Mouse (Mus musculus) CH12.LX (cell line): ENCODE data around the gene Gm9821. TPM values are rescaled to one million over a fixed set of nuclear protein-coding genes. Genes with fewer than 3 reads are reported as not detected.

ENCODE experiments used
- DNase-seq: peaks from one replicate; pipeline ENCODE4 v3.0.0-alpha.2; 2013; ENCODE audit errors: extremely low read depth
- H3K27ac ChIP-seq: 2 replicates; pipeline ENCODE4 v1.5.1; 2012; ENCODE audit warnings: low read depth, mild to moderate bottlenecking, control low read depth, moderate library complexity; ENCODE audit not compliant: insufficient read depth
- H3K27me3 ChIP-seq: replicated peaks from 2 replicates; pipeline ENCODE3; 2012; ENCODE audit warnings: inconsistent platforms
- H3K36me3 ChIP-seq, 2 experiments: replicated peaks in 1 of 2; 2 replicates each; pipeline versions ENCODE3 to v1.6.1; 2012; ENCODE audit warnings: inconsistent platforms in 1 of 2, low read length in 1 of 2, mild to moderate bottlenecking in 1 of 2, mixed read lengths in 1 of 2, moderate library complexity in 1 of 2; ENCODE audit not compliant: control insufficient read depth in 1 of 2, insufficient read depth in 1 of 2
- H3K4me1 ChIP-seq, 2 experiments: 2 replicates each; pipeline ENCODE4 v1.6.1; 2012; ENCODE audit warnings: inconsistent platforms in 1 of 2, moderate library complexity in 1 of 2; ENCODE audit not compliant: insufficient read depth in 2 of 2, control insufficient read depth in 1 of 2
- H3K4me2 ChIP-seq: 2 replicates; pipeline ENCODE4 v1.6.1; 2012; ENCODE audit warnings: low read depth, mild to moderate bottlenecking, control low read depth; ENCODE audit not compliant: poor library complexity, insufficient read depth, severe bottlenecking
- H3K4me3 ChIP-seq, 3 experiments: fragments of 150-350 bp in 1 of 3; sonication (generic) in 1 of 3; replicated peaks in 1 of 3; 2 replicates each; pipeline versions ENCODE3 to v1.5.1; 2011 to 2012; ENCODE audit warnings: low read depth in 2 of 3, low read length in 2 of 3, mild to moderate bottlenecking in 2 of 3, moderate library complexity in 2 of 3, control low read depth in 1 of 3, improper control_type of control experiment in 1 of 3, inconsistent platforms in 1 of 3, mixed read lengths in 1 of 3; ENCODE audit not compliant: poor library complexity in 1 of 3
- H3K79me2 ChIP-seq: replicated peaks from 2 replicates; pipeline ENCODE4 v1.6.1; 2012; ENCODE audit warnings: mild to moderate bottlenecking, moderate library complexity; ENCODE audit not compliant: control insufficient read depth, poor library complexity, insufficient read depth, severe bottlenecking; ENCODE audit errors: extremely low read depth
- H3K9ac ChIP-seq: 2 replicates; pipeline ENCODE4 v1.6.1; 2012; ENCODE audit warnings: low read depth, mild to moderate bottlenecking, control low read depth, moderate library complexity; ENCODE audit not compliant: insufficient read depth
- H3K9me3 ChIP-seq: replicated peaks from 2 replicates; pipeline ENCODE3; 2012; ENCODE audit warnings: low read length, inconsistent platforms, mixed read lengths
- CHD1 ChIP-seq: IDR thresholded peaks from 2 replicates; pipeline ENCODE4 v1.6.1; 2012; ENCODE audit warnings: low read depth, low read length, improper control_type of control experiment, inconsistent platforms
- CTCF ChIP-seq, 2 experiments: IDR thresholded peaks in 1 of 2; conservative IDR thresholded peaks in 1 of 2; 2 replicates each; pipeline ENCODE4 v1.5.1; 2011 to 2012; ENCODE audit warnings: low read depth in 2 of 2, low read length in 2 of 2, improper control_type of control experiment in 1 of 2, inconsistent platforms in 1 of 2, mild to moderate bottlenecking in 1 of 2, moderate library complexity in 1 of 2
- ELF1 ChIP-seq: IDR thresholded peaks from 2 replicates; pipeline ENCODE4 v1.6.1; 2014; ENCODE audit warnings: low read depth, mild to moderate bottlenecking, inconsistent platforms, low read length, improper control_type of control experiment
- HCFC1 ChIP-seq: IDR thresholded peaks from 2 replicates; pipeline ENCODE4 v1.6.1; 2012; ENCODE audit warnings: low read depth, mild to moderate bottlenecking, inconsistent platforms, low read length, improper control_type of control experiment
- IRF4 ChIP-seq: IDR thresholded peaks from 2 replicates; pipeline ENCODE4 v1.6.1; 2014; ENCODE audit warnings: low read depth, mild to moderate bottlenecking, inconsistent platforms, low read length, improper control_type of control experiment
- JUND ChIP-seq: conservative IDR thresholded peaks from 2 replicates; pipeline ENCODE4 v1.6.1; 2011; ENCODE audit warnings: low read depth, low read length, improper control_type of control experiment
- MAX ChIP-seq: IDR thresholded peaks from 2 replicates; pipeline ENCODE4 v1.6.1; 2011; ENCODE audit warnings: low read length, improper control_type of control experiment
- MAZ ChIP-seq: IDR thresholded peaks from 2 replicates; pipeline ENCODE4 v1.6.1; 2012; ENCODE audit warnings: low read depth, mild to moderate bottlenecking, inconsistent platforms, low read length, improper control_type of control experiment, moderate library complexity
- MEF2A ChIP-seq: IDR thresholded peaks from 2 replicates; pipeline ENCODE4 v1.6.1; 2014; ENCODE audit warnings: low read depth, mild to moderate bottlenecking, inconsistent platforms, low read length, improper control_type of control experiment, borderline replicate concordance
- MXI1 ChIP-seq: IDR thresholded peaks from 2 replicates; pipeline ENCODE4 v1.6.1; 2011; ENCODE audit warnings: mild to moderate bottlenecking, low read depth, low read length, improper control_type of control experiment
- NELFE ChIP-seq: IDR thresholded peaks from 2 replicates; pipeline ENCODE4 v1.6.1; 2011; ENCODE audit warnings: low read depth, low read length, improper control_type of control experiment
- POLR2A ChIP-seq: IDR thresholded peaks from 2 replicates; pipeline ENCODE4 v1.6.1; 2011; ENCODE audit warnings: low read depth, mild to moderate bottlenecking, improper control_type of control experiment, low read length
- RAD21 ChIP-seq: IDR thresholded peaks from 2 replicates; pipeline ENCODE4 v1.6.1; 2011; ENCODE audit warnings: low read depth, mild to moderate bottlenecking, low read length, improper control_type of control experiment, moderate library complexity
- SMC3 ChIP-seq: IDR thresholded peaks from 2 replicates; pipeline ENCODE4 v1.6.1; 2011; ENCODE audit warnings: low read depth, low read length, improper control_type of control experiment
- TCF12 ChIP-seq: IDR thresholded peaks from 2 replicates; pipeline ENCODE4 v1.6.1; 2014; ENCODE audit warnings: low read depth, mild to moderate bottlenecking, inconsistent platforms, low read length, improper control_type of control experiment
- dilution Hi-C: fragments of 300-500 bp; cut with MboI; formaldehyde crosslinking; loops from 2 replicates; pipeline ENCODE4 v1.14.3; 2020; ENCODE audit warnings: low sequenced_read_pairs; ENCODE audit not compliant: extremely low pct_unique_long_range_greater_than_20kb, extremely low pct_ligation_motif_present
- in situ Hi-C: fragments of 300-500 bp; cut with MboI; formaldehyde crosslinking; loops from 3 replicates; pipeline ENCODE4 v1.14.3; 2019; ENCODE audit warnings: low sequenced_read_pairs, low pct_ligation_motif_present, low pct_unique_long_range_greater_than_20kb, mixed read lengths
- polyA plus RNA-seq: library from polyadenylated mRNA; unstranded; fragments of >175 nt; gene quantifications from 2 replicates; pipeline ENCODE4 v1.2.1, GENCODE M21; 2012; ENCODE audit warnings: low read depth; ENCODE audit not compliant: insufficient read length
- total RNA-seq, 2 experiments: library from RNA; depleted of rRNA; stranded (reverse); fragments of 300-350 nt in 1 of 2; fragments of >200 nt in 1 of 2; gene quantifications; 2 replicates each; pipeline ENCODE4 v1.2.3; 2012 to 2014

Gene Gm9821
- total and polyA plus RNA-seq, 3 experiments: 0.25 to 3.8 TPM; not detected in 1

DNA sequence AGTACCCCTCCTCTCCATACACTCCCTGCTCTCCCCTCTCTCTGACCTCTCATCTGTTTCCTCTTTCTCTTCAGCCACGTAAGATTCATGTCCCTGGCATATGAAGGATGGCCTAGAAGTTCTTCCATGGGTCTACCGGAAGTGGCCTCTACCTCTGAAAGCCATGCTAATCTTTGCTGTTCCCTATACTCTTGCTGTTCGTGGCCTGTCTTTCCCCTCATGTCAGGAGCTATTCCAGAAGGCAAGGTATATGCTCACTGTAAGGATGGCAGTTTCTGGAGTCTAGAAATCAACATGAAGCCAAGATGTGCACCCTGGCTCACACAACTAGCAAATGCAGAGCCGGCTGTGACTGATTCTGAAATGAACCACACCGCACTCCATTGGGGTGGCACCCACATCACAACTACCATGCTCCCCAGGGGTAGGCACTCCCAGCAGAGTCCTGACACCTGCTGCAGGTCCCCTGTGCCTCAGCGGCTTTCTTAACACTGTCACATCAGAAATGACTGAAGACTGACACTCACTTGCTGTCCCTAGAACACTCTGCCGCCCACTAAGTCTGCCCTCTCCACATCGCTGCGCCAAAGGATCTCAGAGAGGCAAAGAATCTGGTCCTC lies 39.5 kb downstream of the Gm9821 start:
- H3K4me3 ChIP-seq: peak overlapping the region; percentile 8 to 28 (median 21)
- H3K79me2 ChIP-seq: no peaks in the 10 kb centered on the region
- in situ Hi-C loops: loop anchor here (5.0 kb wide), 3 partner anchors 43 to 447 kb away; partner anchors contain the start of gene Cry2
- no peak for TF ChIP-seq MAX
- no peak for TF ChIP-seq RAD21
- TF ChIP-seq MXI1: peak; percentile 41; the same call in 1 of the 2 replicates
- TF ChIP-seq MAZ: 0 out of 2 replicates have a peak, but pooled peaks have one; percentile 7
- peak; percentile 7 for TF ChIP-seq NELFE
- peak; percentile 55; the same call in 1 of the 2 replicates for TF ChIP-seq ELF1
- dilution Hi-C loops: no loop called here
- peaks cover 9 to 29% of the 10 kb centered on the region in 2 experiments for H3K4me1 ChIP-seq
- peaks cover 3% of the 10 kb centered on the region for H3K27me3 ChIP-seq
- H3K36me3 ChIP-seq: peaks cover 0 to 7% of the 10 kb centered on the region in 2 experiments
- no peak overlapping the region for H3K9ac ChIP-seq
- DNase-seq: peak; percentile 54
- peak overlapping the region; percentile 57 for H3K27ac ChIP-seq
- peaks cover 7% of the 10 kb centered on the region for H3K9me3 ChIP-seq
- peak overlapping the region; percentile 78 for H3K4me2 ChIP-seq

DNA sequence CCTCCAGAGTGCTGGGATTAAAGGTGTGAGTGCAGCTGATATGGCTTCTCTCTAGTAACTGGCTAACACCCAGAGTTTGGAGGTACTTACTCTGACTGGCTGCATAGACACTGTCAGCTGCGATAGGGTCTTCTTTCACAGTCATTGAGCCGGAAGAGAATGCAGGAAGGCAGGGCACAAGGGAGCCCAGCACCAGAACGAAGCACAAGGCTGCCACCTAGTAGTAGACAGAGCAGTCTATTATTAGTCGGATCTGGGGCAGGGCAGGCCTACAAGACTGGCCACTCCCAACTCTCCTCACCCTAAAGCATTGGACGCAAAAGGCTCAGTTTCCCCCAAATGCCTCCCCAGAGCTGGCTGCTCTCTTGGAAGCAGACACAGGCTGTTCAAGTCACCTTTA lies 40.6 kb downstream of the Gm9821 start:
- Histone ChIP-seq H3K4me1 (peaks cover 5 to 25% of the 10 kb centered on the region in 2 experiments), H3K27me3 (peaks cover 5% of the 10 kb centered on the region), H3K4me2 (peak overlapping the region; percentile 44), H3K36me3 (peaks cover 0 to 7% of the 10 kb centered on the region in 2 experiments), H3K4me3 (peak overlapping the region in 2 of 3 experiments; percentile 28 to 30), H3K9ac (no peak overlapping the region), H3K27ac (no peak overlapping the region), H3K9me3 (peaks cover 8% of the 10 kb centered on the region), H3K79me2 (no peaks in the 10 kb centered on the region)
- dilution Hi-C loops (no loop called here), in situ Hi-C loops (loop anchor here (5.0 kb wide), 3 partner anchors 44 to 446 kb away; partner anchors contain the start of gene Cry2)
- peak; percentile 58 for DNase-seq
- TF ChIP-seq SMC3 (peak; percentile 68), NELFE (0 out of 2 replicates have a peak, but pooled peaks have one; percentile 40), MEF2A (peak; percentile 83; the same call in 1 of the 2 replicates), CHD1 (no peak), POLR2A (no peak), IRF4 (peak; percentile 44; the same call in 1 of the 2 replicates), CTCF (conservative IDR thresholded peaks at IDR 0.05 in 1 of 2, IDR thresholded peaks at IDR 0.05 in 1 of 2; ENCODE audit: low read depth in 2 of 2, low read length in 2 of 2) (peak in 1 of 2 experiments; percentile 81; a peak in 2 of 4 replicates), JUND (no peak), RAD21 (peak; percentile 84), ELF1 (peak; percentile 85), TCF12 (peak; percentile 26; the same call in 1 of the 2 replicates), HCFC1 (no peak)
